Mouse (Mus musculus): ENCODE results near the gene Hoxb5.

Hoxb5 gene

DNA sequence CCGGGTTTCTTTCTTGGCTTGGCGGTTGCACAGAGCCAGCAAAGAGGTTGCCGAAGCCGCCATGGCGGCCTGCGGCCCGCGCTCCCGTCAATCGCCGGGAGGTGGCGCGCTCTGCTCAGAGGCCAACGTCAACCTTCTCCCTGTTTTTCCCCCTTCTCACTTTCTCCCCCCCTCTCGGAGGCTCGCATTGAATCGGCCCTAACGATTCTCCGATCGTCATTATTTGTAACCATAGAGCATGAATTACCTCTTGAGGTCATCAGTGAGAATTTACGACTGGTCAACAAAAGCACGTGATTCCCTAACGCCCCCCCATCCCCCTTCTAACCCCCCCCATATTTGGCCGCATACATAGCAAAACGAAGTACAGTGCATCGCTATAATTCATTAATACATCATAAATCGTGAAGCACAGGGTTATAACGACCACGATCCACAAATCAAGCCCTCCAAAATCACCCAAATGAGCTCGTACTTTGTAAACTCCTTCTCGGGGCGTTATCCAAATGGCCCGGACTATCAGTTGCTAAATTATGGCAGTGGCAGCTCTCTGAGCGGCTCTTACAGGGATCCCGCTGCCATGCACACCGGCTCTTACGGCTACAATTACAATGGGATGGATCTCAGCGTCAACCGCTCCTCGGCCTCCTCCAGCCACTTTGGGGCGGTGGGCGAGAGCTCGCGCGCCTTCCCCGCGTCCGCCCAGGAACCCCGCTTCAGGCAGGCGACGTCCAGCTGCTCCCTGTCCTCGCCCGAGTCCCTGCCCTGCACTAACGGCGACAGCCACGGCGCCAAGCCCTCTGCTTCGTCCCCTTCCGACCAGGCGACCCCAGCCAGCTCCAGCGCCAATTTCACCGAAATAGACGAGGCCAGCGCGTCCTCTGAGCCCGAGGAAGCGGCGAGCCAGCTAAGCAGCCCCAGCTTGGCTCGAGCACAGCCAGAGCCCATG is at the start of gene Hoxb5:
Gene Hoxb5 (plus strand): TSS at position 186 of the 949 bp plus-strand sequence.
- ATAC-seq (ENCODE audit: low TSS enrichment): no peak

DNA sequence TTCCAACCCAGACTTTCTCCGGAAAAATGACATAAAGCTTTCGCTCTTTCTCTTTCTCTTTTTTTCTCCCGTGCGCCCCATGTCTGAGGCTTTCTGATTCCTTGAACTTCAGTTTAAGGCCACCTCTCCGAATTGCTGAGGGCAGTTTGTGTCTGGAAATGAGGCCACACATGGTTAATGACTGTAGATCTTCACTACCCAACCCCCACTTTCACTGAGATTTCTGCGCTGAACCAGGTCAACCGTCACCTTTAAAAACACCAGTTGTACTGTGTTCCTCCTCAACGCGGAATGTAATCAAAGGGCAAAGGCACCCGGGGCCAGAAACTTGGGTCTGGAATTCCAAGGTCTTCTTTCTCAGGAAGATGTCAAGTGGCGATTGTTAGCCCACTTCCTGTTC is 48.9 kb upstream of the Hoxb5 start:
- ATAC-seq (ENCODE audit: low TSS enrichment): no peak

DNA sequence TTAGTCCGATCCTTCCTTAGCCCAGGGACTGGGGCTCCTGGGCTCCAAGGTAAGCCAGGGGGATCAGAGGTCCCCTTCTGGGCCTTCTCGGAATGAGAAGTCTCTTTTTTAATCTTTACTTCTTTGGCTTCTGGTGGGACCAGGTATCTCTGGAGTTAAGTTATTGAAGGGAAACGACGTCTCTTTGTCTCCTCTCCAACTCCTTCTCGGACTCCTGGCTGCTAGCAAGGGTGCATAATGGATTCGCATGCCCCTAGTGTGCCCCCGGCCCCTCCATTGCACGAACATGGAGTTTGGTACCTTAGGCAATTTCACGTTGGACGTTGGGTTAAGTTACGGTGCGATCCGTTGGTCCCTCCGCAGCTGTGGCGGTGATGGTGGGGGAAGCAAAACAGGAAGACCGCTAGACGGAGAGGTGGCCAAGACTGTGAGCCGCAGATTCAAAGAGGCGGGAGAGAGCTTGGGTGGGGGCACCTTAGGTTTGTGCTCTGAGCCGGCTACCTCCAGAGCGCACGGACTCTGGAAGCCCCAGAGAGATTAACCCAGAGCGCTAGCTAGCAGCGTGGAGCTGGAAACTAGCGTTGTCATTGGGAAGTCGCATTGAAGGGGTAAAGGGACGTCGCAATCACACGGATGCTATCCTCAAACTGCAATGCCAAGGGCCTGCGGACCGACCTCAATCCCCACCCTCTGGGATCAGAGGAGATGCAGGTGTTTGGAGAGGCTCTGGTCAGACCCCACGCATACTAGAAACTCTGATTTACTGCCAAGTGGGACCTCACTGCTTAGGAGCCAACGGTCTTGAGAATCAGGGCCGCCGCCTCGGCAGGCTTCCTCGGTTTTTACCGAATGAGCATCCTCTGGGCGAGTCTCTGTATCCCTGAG is 47.8 kb upstream of the Hoxb5 start:
- no peak for ATAC-seq (ENCODE audit: low TSS enrichment)

DNA sequence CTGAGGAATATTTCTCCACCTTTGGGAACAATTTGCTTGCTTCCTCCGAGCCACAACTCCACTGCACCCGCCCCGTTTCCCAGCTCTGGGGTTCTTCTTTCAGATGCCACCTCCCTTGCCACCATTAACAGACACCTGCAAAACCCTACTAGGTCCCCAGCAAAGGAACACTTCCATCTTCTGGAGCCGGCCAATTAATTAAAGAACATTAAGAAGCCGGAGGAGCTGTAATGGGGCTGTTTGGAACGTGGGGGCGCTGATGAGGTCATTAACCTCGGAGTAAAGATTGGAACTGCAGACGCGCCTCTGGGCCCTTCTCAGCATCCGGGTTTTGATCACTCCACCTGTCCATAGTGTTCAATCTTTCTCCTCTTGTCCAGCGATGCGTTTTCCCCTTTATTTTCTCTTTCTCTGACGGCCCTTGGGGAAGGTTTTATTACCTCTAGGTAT is 47.1 kb upstream of the Hoxb5 start:
- ATAC-seq (ENCODE audit: low TSS enrichment): no peak

DNA sequence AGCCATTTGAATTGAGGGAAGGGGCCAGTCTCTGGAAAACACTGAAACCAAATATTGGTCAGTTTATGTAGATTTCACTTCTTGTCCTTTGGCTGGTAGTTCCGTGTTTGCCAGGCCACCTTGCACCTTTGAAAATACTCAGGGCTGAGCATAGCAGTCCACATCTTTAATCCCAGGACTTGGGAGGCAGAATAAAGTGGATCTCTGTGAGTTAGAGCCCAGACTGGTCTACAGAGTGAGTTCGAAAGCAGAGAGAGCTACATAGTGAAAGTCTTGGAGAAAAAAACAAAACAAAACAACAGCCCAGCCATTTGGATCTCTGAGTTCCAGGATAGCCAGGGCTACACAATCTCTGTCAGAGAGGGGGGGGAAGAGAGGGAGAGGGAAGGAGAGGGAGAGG is 46.0 kb upstream of the Hoxb5 start:
- no peak for ATAC-seq (ENCODE audit: low TSS enrichment)

DNA sequence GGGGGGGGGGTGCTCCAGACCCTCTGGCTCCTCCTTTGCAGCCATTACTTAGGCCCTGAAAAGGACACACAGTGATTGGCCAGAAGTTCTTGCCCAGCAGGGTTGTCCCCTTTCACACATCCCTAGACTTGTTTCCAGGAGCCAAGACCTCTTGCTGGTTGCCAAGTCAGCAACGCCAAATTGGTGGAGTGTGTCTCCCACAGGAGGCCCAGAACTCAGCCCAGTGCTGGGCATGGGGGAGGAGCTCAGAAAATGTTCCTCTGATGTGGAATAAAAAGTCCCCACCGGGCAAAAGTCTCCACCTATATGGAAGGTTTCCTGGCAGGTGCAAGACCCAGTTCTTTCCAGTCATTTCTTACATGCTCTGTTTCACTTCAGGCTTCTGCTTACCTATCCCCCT is 44.1 kb upstream of the Hoxb5 start:
- no peak for ATAC-seq (ENCODE audit: low TSS enrichment)

DNA sequence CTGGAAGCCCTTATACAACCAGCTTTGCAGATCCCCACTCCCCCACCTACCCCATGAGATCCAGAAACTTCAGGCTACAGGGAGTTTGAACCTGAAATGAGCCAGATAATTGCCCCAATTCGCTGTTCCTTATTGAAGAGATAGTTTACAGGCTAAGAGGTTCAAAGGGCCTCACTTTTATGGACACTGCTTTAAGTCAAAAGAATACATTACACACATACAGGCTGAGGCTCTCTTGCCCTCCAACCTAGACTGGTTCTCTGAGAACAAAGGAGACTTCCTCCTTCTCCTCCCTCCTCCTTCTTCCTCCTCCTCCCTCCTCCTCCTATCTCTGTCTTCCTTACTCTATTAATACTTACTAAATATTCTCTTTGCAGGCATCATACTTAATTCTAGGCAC is 43.6 kb upstream of the Hoxb5 start:
- ATAC-seq (ENCODE audit: low TSS enrichment): no peak

DNA sequence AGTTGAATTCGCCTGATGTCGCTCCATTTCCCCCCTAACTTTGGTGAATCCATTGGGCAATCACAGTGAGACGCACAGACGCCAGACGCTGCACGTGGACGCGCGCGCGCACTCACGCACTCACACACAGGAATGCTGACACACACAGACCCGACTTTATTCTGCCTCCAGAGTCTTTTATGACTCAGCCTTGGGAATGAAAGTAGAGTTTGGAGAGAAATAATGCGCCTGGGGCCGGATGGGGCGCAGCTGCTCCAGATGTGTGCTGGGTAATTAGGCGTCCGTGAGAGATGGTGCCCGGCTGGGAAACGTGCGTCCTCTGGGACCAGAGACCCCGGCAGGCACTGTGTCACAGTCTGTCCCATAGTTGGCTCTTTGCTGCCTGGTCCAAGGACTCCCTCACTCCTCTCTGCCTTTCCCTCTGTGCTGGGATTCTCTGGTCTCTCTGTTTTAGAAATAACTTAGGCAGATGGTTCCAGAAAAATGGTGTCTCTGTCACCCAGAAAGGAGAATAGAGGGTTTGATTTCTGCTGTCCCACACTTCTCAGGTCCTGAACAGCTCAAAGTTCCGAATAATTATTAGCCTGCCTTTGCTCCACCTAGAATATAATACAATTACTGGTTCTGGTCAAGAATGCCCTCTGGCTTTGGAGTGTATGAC is 42.7 kb upstream of the Hoxb5 start:
- no peak for ATAC-seq (ENCODE audit: low TSS enrichment)

DNA sequence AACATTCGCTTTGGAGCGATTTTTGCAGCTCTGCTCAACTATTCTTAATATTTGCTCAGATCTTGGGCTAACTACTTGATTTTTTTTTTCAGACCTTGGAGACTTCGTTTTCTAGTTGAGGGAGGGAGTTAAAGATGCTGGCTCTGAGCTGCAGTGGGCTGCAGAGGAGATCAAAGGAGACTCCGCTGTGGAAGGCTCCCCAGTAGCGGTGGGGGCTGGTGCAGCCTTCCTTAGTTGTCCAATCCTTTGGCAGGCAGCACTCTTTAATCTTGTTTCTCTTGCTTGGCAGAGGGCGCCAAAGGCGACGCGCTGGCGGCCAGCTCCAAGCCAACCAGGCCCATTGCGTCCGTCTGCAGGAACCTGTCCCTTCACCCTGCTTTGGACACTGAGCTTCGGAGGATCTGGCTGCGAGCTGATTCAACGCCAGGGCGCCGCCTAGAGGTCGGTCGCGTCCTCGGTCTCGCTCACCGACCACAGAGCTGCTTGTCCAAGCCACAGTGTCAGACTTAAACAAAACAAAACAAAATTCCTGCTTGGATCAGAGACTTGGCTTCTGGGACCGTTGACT is 41.7 kb upstream of the Hoxb5 start:
- no peak for ATAC-seq (ENCODE audit: low TSS enrichment)

DNA sequence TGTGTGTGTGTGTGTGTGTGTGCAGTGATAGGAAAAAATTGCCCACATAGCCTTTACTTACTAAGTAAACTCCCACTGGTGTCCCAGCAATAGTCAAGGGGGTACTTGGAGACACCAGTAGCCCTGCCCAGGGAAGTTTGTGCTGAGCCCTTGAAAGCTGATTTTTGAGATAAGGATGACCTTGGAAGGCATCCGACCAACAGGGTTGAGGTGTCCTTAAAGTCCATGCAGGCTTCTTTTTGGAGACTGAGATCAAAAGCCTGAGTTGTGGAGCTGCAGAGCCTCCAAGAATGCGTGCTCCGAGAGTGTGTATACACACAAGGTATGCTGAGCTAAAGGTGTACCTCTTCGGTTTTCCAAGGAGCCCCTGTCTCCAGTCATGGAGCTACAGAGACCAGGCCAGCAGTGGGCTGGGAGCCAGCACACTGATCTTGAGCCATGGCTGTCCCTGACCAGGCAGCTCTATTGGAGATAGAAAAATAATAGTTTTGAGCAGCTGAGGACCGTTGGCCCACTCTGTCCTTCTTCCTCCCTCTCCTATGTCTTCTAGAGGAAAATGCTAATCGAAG is 40.8 kb upstream of the Hoxb5 start:
- ATAC-seq (ENCODE audit: low TSS enrichment): no peak

DNA sequence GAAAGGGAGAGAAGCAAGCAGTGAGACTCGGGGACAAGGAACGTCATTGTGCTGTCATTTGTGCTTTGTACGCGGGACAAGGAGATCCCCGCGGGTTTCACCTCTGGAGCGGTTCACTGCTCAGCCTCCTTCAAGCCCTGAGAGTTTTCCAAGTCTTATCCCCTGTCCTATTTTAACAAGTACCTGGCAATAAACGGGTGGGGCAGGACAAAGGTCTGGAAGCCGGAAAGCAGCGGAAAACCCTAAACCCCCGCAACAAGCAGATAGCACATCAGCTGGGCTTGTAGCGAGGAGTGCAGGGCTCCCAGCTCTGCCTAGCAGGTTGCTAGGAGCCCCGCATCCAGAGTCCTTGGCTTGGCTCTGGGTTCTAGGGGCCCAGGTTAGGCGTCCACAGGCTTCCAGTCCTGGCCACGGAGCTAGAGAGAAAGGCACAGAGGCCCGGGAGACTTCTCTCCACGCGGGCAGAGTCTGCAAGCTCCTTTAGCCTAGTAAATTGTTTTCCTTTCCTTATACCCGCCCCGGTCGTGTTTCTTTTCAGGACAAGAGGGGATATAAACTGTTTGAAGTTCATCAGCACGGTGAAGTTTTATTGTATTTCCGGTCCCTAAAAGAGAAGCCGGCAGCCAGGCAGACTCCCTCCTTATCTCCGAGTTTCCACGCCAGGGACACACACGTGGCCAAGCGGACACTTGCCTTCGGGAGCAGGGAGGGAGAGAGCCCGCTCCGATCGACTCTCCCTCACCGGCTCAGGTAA is 39.3 kb upstream of the Hoxb5 start:
- ATAC-seq (ENCODE audit: low TSS enrichment): no peak

DNA sequence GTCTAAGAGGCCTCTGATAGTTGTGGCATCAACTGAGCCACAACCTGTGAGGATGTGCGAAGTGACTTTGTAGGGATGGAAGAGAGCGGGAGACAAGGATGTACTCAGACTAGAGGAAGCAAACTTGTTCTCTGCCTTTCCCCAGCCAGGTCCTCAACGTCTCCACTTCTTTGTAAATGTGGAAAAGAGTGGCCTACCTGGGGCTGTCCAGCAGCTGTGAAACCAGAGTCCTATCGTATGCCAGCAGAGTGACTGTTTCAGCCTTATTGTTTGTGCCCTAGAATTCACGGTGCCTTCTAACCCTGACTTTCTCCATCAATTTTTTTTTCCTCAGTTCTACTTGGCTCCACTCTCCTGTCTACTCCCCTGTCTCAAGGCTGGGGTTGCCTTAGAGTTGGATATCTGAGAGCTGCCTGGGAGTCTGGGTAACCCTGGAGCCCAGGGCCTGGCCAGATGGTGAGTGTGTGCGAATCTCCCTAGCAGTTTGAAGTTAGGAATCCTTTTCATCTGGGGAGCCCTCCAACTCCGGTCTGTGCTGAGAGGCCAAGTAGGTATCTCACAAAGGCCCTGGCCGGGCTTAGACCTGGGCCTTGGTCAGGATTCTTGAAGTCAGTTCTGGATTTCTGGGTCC is 38.6 kb upstream of the Hoxb5 start:
- ATAC-seq (ENCODE audit: low TSS enrichment): no peak

DNA sequence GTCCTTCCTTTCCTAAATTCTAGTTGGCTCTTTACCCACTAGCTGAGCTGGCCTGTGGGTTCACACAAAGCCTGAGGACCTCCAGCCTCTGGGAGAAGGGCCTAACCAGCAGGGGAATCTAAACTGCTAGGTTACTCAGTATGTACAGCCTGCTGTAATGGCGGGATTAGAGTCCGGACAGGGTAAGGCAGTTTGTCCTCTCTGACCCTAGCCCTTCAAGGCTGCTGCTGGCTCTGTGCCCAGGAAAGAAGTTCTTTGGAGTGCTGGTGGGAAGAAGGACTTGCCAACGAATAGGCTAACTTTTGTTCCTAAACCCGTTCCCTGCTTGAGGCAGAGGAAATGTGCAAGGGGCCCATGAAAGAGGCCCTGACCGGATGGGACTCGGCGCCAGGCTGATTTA is 37.2 kb upstream of the Hoxb5 start:
- ATAC-seq (ENCODE audit: low TSS enrichment): no peak

DNA sequence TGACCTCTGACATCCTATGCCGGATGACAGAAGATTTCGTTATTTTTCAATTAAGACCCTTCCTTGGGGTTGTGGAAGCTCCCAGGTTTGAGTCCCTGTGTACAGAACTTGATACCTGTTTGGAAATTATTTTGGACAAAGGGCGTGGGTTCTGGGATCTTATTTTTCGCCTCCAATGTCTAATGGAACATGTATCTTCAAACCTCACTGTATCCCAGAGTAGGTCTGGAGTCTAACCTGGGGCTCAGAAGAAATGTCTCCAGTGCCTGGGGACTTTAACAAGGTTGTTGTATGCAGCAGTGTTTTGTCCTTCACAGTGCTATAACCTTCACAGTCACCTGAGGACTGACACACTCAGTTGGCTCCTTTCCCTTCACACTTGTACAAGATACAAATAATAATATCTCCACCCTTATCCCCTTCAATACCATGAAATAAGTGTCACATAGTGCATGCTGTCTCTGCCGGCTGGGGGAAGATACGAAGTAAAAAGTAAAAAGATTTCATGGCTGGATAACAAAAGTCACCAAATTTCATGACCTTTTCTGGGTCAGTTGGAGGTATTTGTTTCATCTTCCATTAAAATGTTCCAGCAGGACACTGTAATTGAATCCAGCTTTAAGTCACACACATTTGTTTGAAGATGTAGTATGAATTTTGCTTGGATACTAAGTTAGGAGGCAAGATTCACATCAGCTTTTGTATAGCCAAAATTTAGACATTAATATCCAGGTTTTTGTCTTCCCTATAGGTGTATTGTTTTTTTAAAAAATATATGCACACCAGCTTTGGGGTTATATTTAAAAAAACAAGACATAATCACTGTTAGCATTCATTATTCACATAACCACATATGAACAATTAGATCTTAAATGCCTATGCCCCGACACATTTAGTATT is 35.9 kb upstream of the Hoxb5 start:
- ATAC-seq (ENCODE audit: low TSS enrichment): no peak

DNA sequence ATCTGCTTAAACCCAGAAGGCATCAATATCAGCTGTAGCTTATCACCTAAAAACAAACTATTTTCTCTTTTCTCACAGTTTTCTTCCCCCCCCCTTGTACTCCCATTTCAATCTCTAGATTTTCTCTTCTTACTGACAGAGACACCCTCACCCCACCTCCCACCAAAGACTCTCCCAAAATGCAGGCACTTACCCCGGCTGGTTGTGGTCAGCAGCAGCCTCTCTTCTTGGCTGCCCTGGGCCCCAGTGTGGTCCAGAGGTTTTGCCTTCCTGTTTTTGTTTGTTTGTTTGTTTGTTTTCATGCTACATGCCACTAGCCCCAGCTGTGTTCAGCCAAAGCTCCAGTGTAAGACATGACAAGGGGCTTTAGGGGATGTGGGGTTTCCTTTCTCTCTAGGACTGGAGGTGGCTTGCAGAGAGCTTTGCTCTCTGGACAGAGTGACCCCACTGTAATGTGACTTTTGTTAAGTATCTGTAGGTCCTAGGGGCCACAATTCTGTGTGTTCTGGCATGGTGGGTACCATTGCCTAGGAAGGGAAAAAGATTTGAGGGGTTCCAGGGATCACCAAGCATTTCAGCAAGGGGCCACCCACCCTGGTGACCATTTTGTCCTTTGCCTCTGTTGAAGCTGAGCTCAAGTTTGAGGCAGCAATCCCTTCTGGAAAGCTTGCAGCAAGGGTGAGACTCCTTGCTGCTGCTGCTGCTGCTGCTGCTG is 34.9 kb upstream of the Hoxb5 start:
- ATAC-seq (ENCODE audit: low TSS enrichment): no peak

DNA sequence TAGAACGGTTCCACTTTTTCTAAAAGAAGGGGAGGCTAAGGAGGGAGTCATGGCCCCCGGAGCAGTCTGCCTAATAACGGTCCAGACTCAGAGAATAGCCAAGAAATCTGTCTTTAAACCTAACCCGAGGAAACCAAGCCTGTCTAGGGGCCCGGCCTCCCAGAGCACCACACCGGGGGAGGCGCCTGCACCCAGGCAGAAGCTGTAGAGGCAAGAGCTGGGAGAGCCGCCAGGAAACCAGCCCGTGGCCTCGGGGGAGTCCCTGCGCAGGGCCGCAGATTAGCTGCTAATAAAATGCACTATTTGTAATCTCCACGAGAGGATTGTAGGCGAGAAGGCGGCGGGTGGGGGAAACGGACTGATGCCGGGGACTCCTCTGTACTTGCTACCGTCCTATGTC is 33.3 kb upstream of the Hoxb5 start:
- ATAC-seq (ENCODE audit: low TSS enrichment): no peak

DNA sequence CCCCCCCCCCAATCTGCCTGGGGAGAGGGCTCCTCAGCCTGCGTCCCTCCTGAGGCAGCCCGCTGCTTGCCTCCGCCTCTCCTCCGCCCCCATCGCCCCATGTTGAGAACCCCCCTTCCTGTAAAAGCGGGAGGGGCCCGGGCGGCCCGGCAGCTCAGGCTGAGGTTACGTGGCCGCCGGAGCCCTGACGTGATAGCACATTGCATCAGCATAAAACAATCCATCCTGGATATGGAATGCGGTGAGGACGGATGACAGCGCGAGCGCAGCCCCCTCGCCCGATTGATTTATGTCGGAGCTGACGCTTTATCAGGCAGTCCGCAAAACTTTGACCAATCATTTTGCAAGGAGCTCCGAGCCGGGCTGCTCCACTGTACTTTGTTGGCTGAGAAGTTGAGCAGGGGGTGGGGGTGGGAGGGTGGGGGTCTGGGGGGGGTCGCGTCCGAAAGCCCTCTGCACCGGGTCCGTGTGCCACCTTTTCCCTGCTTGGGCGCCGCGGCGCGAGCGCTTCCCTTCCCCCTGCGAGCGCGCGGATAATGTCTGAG is 32.1 kb upstream of the Hoxb5 start, which contains the start of gene Hoxb9:
Gene Hoxb9 (plus strand): TSS at position 462 of the 545 bp plus-strand sequence.
- no peak for ATAC-seq (ENCODE audit: low TSS enrichment)

DNA sequence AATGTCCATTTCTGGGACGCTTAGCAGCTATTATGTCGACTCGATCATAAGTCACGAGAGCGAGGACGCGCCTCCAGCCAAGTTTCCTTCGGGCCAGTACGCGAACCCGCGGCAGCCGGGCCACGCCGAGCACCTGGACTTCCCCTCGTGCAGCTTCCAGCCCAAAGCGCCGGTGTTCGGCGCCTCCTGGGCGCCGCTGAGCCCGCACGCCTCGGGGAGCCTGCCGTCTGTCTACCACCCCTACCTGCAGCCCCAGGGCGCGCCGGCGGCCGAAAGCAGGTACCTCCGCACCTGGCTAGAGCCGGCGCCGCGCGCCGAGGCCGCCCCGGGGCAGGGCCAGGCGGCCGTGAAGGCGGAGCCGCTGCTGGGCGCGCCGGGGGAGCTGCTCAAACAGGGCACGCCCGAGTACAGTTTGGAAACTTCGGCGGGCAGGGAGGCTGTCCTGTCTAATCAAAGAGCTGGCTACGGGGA is 31.6 kb upstream of the Hoxb5 start:
- no peak for ATAC-seq (ENCODE audit: low TSS enrichment)

All from frontal cortex, adult (tissue).